In genomic region chr8:92817928-92818818, GRCm38 (mm10) we compare ENCODE assay signal across 8 mouse cellular contexts. TPM values are rescaled to one million over a fixed set of nuclear protein-coding genes. Genes with fewer than 3 reads are reported as not detected.
DNase-seq lines count a peak whose midpoint lies in the region; ATAC-seq and TF ChIP-seq lines count a peak whose summit lies in the region.

No protein-coding gene starts in this region.

- in situ Hi-C loops in ES-E14 (cut with MboI; ENCODE audit: low sequenced_read_pairs in 2 of 2, unreplicated experiment in 2 of 2), result loop anchor here in 1 of 2 experiments (10.0 kb wide), 1 partner anchor 177 kb away; no protein-coding TSS in a partner anchor

- no peaks in the 10 kb centered on the region for H3K36me3 ChIP-seq in ES-E14 (ENCODE audit: control insufficient read depth, insufficient read depth, low read length, poor library complexity, severe bottlenecking)
- H3K36me3 ChIP-seq in forebrain, postnatal 0 days (ENCODE audit: insufficient read depth), result no peaks in the 10 kb centered on the region

- no peaks in the 10 kb centered on the region for H3K9me3 ChIP-seq in ES-E14 (ENCODE audit: control insufficient read depth, insufficient read depth, low read depth, low read length)
- no peaks in the 10 kb centered on the region for H3K9me3 ChIP-seq in forebrain, postnatal 0 days (ENCODE audit: low read length)

- no peaks in the 10 kb centered on the region for H3K27me3 ChIP-seq in forebrain, postnatal 0 days (ENCODE audit: insufficient read depth, low read length)

- peak; percentile 72 for DNase-seq in ES-E14 (ENCODE audit: low read depth, low spot score)
- DNase-seq in cerebellum, adult 18-20 months, result peak; percentile 53 to 55
- DNase-seq in forebrain, postnatal 0 days, result peak; percentile 92
- DNase-seq in heart, postnatal 36 days, result peak; percentile 92 to 93
- DNase-seq in layer of hippocampus, adult 18-20 months (ENCODE audit: low spot score in 2 of 2), result peak; percentile 83 to 94
- DNase-seq in lung, adult 2 months, result peak; percentile 89
- peak; percentile 58 for DNase-seq in testis, postnatal 14 days (ENCODE audit: low spot score)

- no peak overlapping the region for H3K9ac ChIP-seq in ES-E14 (ENCODE audit: insufficient read depth, low read depth, low read length, poor library complexity, severe bottlenecking)
- H3K9ac ChIP-seq in forebrain, postnatal 0 days, result no peak overlapping the region

- peak; percentile 94 for ATAC-seq in forebrain, postnatal 0 days

- intact Hi-C loops in heart, postnatal 36 days (cut with DNase I), result loop anchor here (1.0 kb wide), 2 partner anchors 65 to 180 kb away; no protein-coding TSS in a partner anchor

- 22% methylated on average over 6 of the region's 6 CpGs for WGBS in forebrain, postnatal 0 days
- 20% methylated on average over 6 of the region's 6 CpGs for WGBS in lung, adult 2 months
- 23% methylated on average over 6 of the region's 6 CpGs for WGBS in olfactory bulb, adult 2 months

- no peak overlapping the region for H3K4me3 ChIP-seq in ES-E14 (ENCODE audit: insufficient read depth in 1 of 2, low read depth in 1 of 2, low read length in 2 of 2, poor library complexity in 1 of 2, severe bottlenecking in 1 of 2)
- no peak overlapping the region for H3K4me3 ChIP-seq in forebrain, postnatal 0 days (ENCODE audit: low read depth, low read length)
- H3K4me3 ChIP-seq in lung, adult 2 months (replicated peaks; ENCODE audit: extremely low read depth, low read depth, low read length), result no peak overlapping the region
- no peak overlapping the region for H3K4me3 ChIP-seq in olfactory bulb, adult 2 months (ENCODE audit: insufficient read depth, low read depth, low read length)

- peak; percentile 99 for TF ChIP-seq CTCF in forebrain, postnatal 0 days (IDR thresholded peaks at IDR 0.05; ENCODE audit: low read depth)
- peak; percentile 99 for TF ChIP-seq CTCF in lung, adult 2 months (IDR thresholded peaks at IDR 0.05; ENCODE audit: insufficient read depth, low read length)
- TF ChIP-seq CTCF in olfactory bulb, adult 2 months (IDR thresholded peaks at IDR 0.05; ENCODE audit: insufficient read depth, low read depth, low read length), result peak; percentile 98

- H3K27ac ChIP-seq in ES-E14 (ENCODE audit: insufficient read depth, low read depth, low read length, poor library complexity, severe bottlenecking), result no peak overlapping the region
- no peak overlapping the region for H3K27ac ChIP-seq in forebrain, postnatal 0 days (ENCODE audit: low read depth, low read length)
- H3K27ac ChIP-seq in olfactory bulb, adult 2 months (ENCODE audit: insufficient read depth, low read depth, low read length), result no peak overlapping the region

- no peak for TF ChIP-seq POLR2A in lung, adult 2 months (IDR thresholded peaks at IDR 0.05; ENCODE audit: borderline replicate concordance, extremely low read depth, low read depth, low read length)
- TF ChIP-seq POLR2A in olfactory bulb, adult 2 months (IDR thresholded peaks at IDR 0.05; ENCODE audit: insufficient read depth, low read depth, low read length), result no peak

- H3K4me2 ChIP-seq in forebrain, postnatal 0 days (ENCODE audit: low read depth), result no peak overlapping the region

- H3K4me1 ChIP-seq in ES-E14 (ENCODE audit: control insufficient read depth in 2 of 2, insufficient read depth in 2 of 2, low read length in 2 of 2, poor library complexity in 1 of 2), result peaks cover 3 to 12% of the 10 kb centered on the region in 2 experiments; a peak in 3 of 4 replicates
- H3K4me1 ChIP-seq in forebrain, postnatal 0 days (ENCODE audit: insufficient read depth), result no peaks in the 10 kb centered on the region
- H3K4me1 ChIP-seq in lung, adult 2 months (ENCODE audit: control insufficient read depth, insufficient read depth, low read length), result no peaks in the 10 kb centered on the region
- no peaks in the 10 kb centered on the region for H3K4me1 ChIP-seq in olfactory bulb, adult 2 months (ENCODE audit: control insufficient read depth, insufficient read depth, low read length)

TF ChIP-seq in ES-E14, 5 proteins besides CTCF, POLR2A, EP300 and RAD21:
- TF ChIP-seq ZC3H11A (IDR thresholded peaks at IDR 0.05; ENCODE audit: borderline replicate concordance, low read depth, low read length), result peak; percentile 100
- TF ChIP-seq MAFK (IDR thresholded peaks at IDR 0.05; ENCODE audit: insufficient read depth, low read depth, low read length), result no peak
TF ChIP-seq in ES-E14: peak in this region for 1.

RNA-seq across cellular contexts. Expression of gene Mmp2, which starts 8.9 kb away (rescaled TPM):
- 36.9 and 54.8 TPM in 2 replicates for total RNA-seq in ES-E14 (2012; rRNA removed)
- total RNA-seq in forebrain, postnatal 0 days (2014; rRNA removed), result 11.3 and 19.5 TPM in 2 replicates
- 12.0 and 14.2 TPM in 2 replicates for polyA plus RNA-seq in forebrain, postnatal 0 days (2015; fragmentation: Nextera tagmentation; extraction: Ambion mirVana)
- total RNA-seq in heart, postnatal 36 days (2021), result 10 to 100 TPM; 86.1 to 91.7 TPM
- 1 to 10 TPM; 2.5 to 2.7 TPM for total RNA-seq in layer of hippocampus, adult 18-20 months (2021)
- 114 and 115 TPM in 2 replicates for polyA plus RNA-seq in lung, adult 2 months (2012; rRNA removed)
- polyA plus RNA-seq in olfactory bulb, adult 2 months (2012; ENCODE audit: insufficient read depth, insufficient read length, low replicate concordance, missing spikeins), result not detected in 2 replicates

RNA-seq across cellular contexts. Expression of gene Lpcat2, which starts 37.0 kb away (rescaled TPM):
- total RNA-seq in ES-E14 (2012; rRNA removed), result 1.8 and 2.5 TPM in 2 replicates
- total RNA-seq in forebrain, postnatal 0 days (2014; rRNA removed), result 7.2 and 10.3 TPM in 2 replicates
- 7.3 and 9.8 TPM in 2 replicates for polyA plus RNA-seq in forebrain, postnatal 0 days (2015; fragmentation: Nextera tagmentation; extraction: Ambion mirVana)
- 1 to 10 TPM; 1.2 to 1.6 TPM for total RNA-seq in heart, postnatal 36 days (2021)
- total RNA-seq in layer of hippocampus, adult 18-20 months (2021), result 10 to 100 TPM in 1 of 2 experiments, 1 to 10 TPM in 1; 7.5 to 11.4 TPM
- polyA plus RNA-seq in lung, adult 2 months (2012; rRNA removed), result 3.1 and 5.0 TPM in 2 replicates
- polyA plus RNA-seq in olfactory bulb, adult 2 months (2012; ENCODE audit: insufficient read depth, insufficient read length, low replicate concordance, missing spikeins), result not detected in 2 replicates
